Mouse (Mus musculus) retina, adult 2 months (tissue): ENCODE measurements at regions not wholly inside any gene's neighbourhood (a gene's known extent, or its start where the extent isn't known, plus 50 kb on each side); places are given as distances from the start of the nearest gene placed in this dataset.

ENCODE experiments used
- DNase-seq: peaks from one replicate; pipeline ENCODE4 v3.0.0-alpha.2; 2012; ENCODE audit warnings: low read depth, low spot score

- no peak for DNase-seq
Measured at GRCm38 (mm10) chr15:62350862-62351757, 1428.3 kb upstream of the A1bg start.

GRCm38 (mm10) chr15:62349981-62350380, 1427.2 kb upstream of the A1bg start:
- DNase-seq: no peak

GRCm38 (mm10) chr15:62348956-62349355, 1426.1 kb upstream of the A1bg start:
- no peak for DNase-seq

GRCm38 (mm10) chr15:62347697-62348096, 1424.9 kb upstream of the A1bg start:
- DNase-seq: no peak

GRCm38 (mm10) chr15:62345893-62346292, 1423.1 kb upstream of the A1bg start:
- DNase-seq: no peak

GRCm38 (mm10) chr15:62336454-62337284, 1413.9 kb upstream of the A1bg start:
- DNase-seq: no peak

GRCm38 (mm10) chr15:62334256-62335009, 1411.6 kb upstream of the A1bg start:
- no peak for DNase-seq

- no peak for DNase-seq
Measured at GRCm38 (mm10) chr15:62332129-62332528, 1409.3 kb upstream of the A1bg start.

GRCm38 (mm10) chr15:62331138-62331800, 1408.5 kb upstream of the A1bg start:
- no peak for DNase-seq

- DNase-seq: no peak
Measured at GRCm38 (mm10) chr15:62328920-62329319, 1406.1 kb upstream of the A1bg start.

GRCm38 (mm10) chr15:62328305-62328881, 1405.6 kb upstream of the A1bg start:
- DNase-seq: no peak

GRCm38 (mm10) chr15:62327481-62327880, 1404.7 kb upstream of the A1bg start:
- DNase-seq: no peak

- DNase-seq: no peak
Measured at GRCm38 (mm10) chr15:62326524-62326923, 1403.7 kb upstream of the A1bg start.

- DNase-seq: no peak
Measured at GRCm38 (mm10) chr15:62325451-62326290, 1402.9 kb upstream of the A1bg start.

GRCm38 (mm10) chr15:62320966-62321365, 1398.2 kb upstream of the A1bg start:
- DNase-seq: no peak

GRCm38 (mm10) chr15:62314449-62314848, 1391.6 kb upstream of the A1bg start:
- no peak for DNase-seq

GRCm38 (mm10) chr15:62302233-62302632, 1379.4 kb upstream of the A1bg start:
- no peak for DNase-seq

- DNase-seq: no peak
Measured at GRCm38 (mm10) chr15:62301567-62301966, 1378.8 kb upstream of the A1bg start.

- DNase-seq: no peak
Measured at GRCm38 (mm10) chr15:62297138-62297537, 1374.3 kb upstream of the A1bg start.
